Mouse (Mus musculus) adrenal gland, postnatal 0 days (tissue): ENCODE results near the gene Gm11397. TPM values are rescaled to one million over a fixed set of nuclear protein-coding genes. Genes with fewer than 3 reads are reported as not detected.

Experiments used
- polyA plus RNA-seq: library from polyadenylated mRNA; unstranded; fragments of >200 nt; fragmentation: Nextera tagmentation; extraction: Ambion mirVana; gene quantifications from 2 replicates; pipeline ENCODE4 v1.2.1, GENCODE M21; 2015

The Gm11397 gene
- not detected in 2 replicates for polyA plus RNA-seq

DNA sequence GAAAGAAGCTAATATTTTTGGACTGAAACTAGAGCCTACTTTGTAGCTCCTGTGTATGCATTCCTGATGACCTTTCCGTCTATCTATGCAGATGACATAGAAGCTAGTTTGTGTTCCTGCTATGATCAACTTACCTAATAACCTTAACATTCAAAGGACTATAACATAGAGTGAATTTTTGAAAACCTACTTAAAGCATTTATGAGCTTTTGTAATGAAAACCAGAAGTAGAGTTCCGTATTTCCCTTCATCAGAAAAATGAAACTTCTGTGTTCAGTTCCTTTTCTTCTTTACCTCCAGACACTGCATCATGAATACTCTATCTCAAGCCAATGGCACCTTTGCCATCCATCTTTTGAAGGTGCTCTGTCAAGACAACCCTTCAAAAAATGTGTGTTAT is at the start of gene Gm11397:
TSS of gene Gm11397 (plus strand) at position 301 of the 400 bp plus-strand sequence.

Other genes with a start within 250 kb of the Gm11397 start
- gene Serpinb9c, start 236.0 kb upstream of the Gm11397 start, polyA plus RNA-seq = 0.10 TPM in 1 of 2 replicates, not detected in the other
- not detected in 2 replicates for gene Serpinb9d, start 202.8 kb upstream of the Gm11397 start, polyA plus RNA-seq
- gene Serpinb9e, start 146.1 kb upstream of the Gm11397 start, polyA plus RNA-seq = not detected in 2 replicates
- gene Serpinb9f, start 71.7 kb upstream of the Gm11397 start, polyA plus RNA-seq = not detected in 2 replicates
- gene Serpinb9g, start 89.0 kb downstream of the Gm11397 start, polyA plus RNA-seq = not detected in 2 replicates